Comparison of ENCODE assay signal across 19 mouse cellular contexts in genomic region chr4:101365299-101365698, GRCm38 (mm10). TPM values are rescaled to one million over a fixed set of nuclear protein-coding genes. Genes with fewer than 3 reads are reported as not detected.
A peak's percentile ranks its signal among the peaks of the same experiment; 100 is the strongest.
DNase-seq lines count a peak whose midpoint lies in the region; ATAC-seq and TF ChIP-seq lines count a peak whose summit lies in the region.
"Had no signal": no experiment of that assay in that cellular context is flagged by ENCODE, and none has a peak within 500 bp of the region (broad histone marks: within the 10 kb centered on the region; RNA-seq: fewer than 3 reads in every experiment).

No protein-coding gene starts in this region.

- peak; percentile 31 for TF ChIP-seq CTCF in layer of hippocampus, adult 2 months (conservative IDR thresholded peaks at IDR 0.05)
- no peak for TF ChIP-seq CTCF in kidney, postnatal 0 days (IDR thresholded peaks at IDR 0.05; ENCODE audit: low read depth)

- H3K9me3 ChIP-seq in kidney, postnatal 0 days (replicated peaks; ENCODE audit: low read length) = no peaks in the 10 kb centered on the region
- H3K9me3 ChIP-seq: embryonic facial prominence, embryonic 13.5 days; forebrain, embryonic 12.5 days; heart, embryonic 13.5 days had no signal

- DNase-seq in kidney, adult 18-20 months = peak; percentile 35
- no peak for DNase-seq in kidney, postnatal 4 days
- DNase-seq in layer of hippocampus, adult 2 months (ENCODE audit: low spot score in 2 of 2) = no peak
- DNase-seq in layer of hippocampus, adult 11-12 months (ENCODE audit: low spot score) = no peak
- no peak for DNase-seq in kidney, postnatal 0 days (ENCODE audit: low spot score)
- DNase-seq in right cerebral cortex, postnatal 14 days = no peak
- DNase-seq: adrenal gland, adult 2 months; adrenal gland, postnatal 25 days; cerebellum, adult 18-20 months; cerebellum, adult 9-11 months; cerebellum, postnatal 36 days; forebrain, postnatal 0 days; gastrocnemius, postnatal 36 days; heart, adult 11 months; heart, postnatal 36 days had no signal

- WGBS in kidney, postnatal 0 days = 75% methylated on average over 3 of the region's 3 CpGs

- no peak overlapping the region for H3K9ac ChIP-seq in kidney, postnatal 0 days (ENCODE audit: low read depth, low read length)
- H3K9ac ChIP-seq: embryonic facial prominence, embryonic 13.5 days; forebrain, embryonic 12.5 days; forebrain, postnatal 0 days; heart, embryonic 13.5 days had no signal

- no peaks in the 10 kb centered on the region for H3K36me3 ChIP-seq in kidney, postnatal 0 days (ENCODE audit: insufficient read depth, low read length)
- H3K36me3 ChIP-seq: embryonic facial prominence, embryonic 13.5 days; forebrain, embryonic 12.5 days; heart, embryonic 13.5 days had no signal

- no peaks in the 10 kb centered on the region for H3K4me1 ChIP-seq in kidney, postnatal 0 days (replicated peaks; ENCODE audit: insufficient read depth, low read length)
- H3K4me1 ChIP-seq: embryonic facial prominence, embryonic 13.5 days; forebrain, embryonic 12.5 days had no signal

- no peak overlapping the region for H3K4me2 ChIP-seq in kidney, postnatal 0 days (ENCODE audit: low read length)
- H3K4me2 ChIP-seq: embryonic facial prominence, embryonic 13.5 days; forebrain, embryonic 12.5 days; heart, embryonic 13.5 days had no signal

- ATAC-seq in kidney, postnatal 0 days (replicated peaks; ENCODE audit: low FRiP score, low read depth) = peak; percentile 30; the same call in 1 of the 2 replicates
- ATAC-seq: forebrain, postnatal 0 days had no signal

- no peak overlapping the region for H3K4me3 ChIP-seq in layer of hippocampus, adult 2 months
- H3K4me3 ChIP-seq in kidney, postnatal 0 days (replicated peaks; ENCODE audit: low read depth, low read length) = no peak overlapping the region
- H3K4me3 ChIP-seq: embryonic facial prominence, embryonic 13.5 days; forebrain, embryonic 12.5 days; heart, embryonic 13.5 days had no signal

- no peak overlapping the region for H3K27ac ChIP-seq in layer of hippocampus, adult 2 months
- H3K27ac ChIP-seq in kidney, postnatal 0 days = no peak overlapping the region
- H3K27ac ChIP-seq: embryonic facial prominence, embryonic 13.5 days; forebrain, embryonic 12.5 days; heart, embryonic 13.5 days had no signal

- H3K27me3 ChIP-seq in kidney, postnatal 0 days (ENCODE audit: insufficient read depth, low read length) = no peaks in the 10 kb centered on the region
- H3K27me3 ChIP-seq: CH12.LX; embryonic facial prominence, embryonic 13.5 days; forebrain, embryonic 12.5 days; heart, embryonic 13.5 days had no signal

RNA-seq across cellular contexts. Expression of gene Ak4, which starts 53.8 kb away (rescaled TPM):
- total RNA-seq in layer of hippocampus, adult 2 months (2021) = 10 to 100 TPM; 63.0 to 63.2 TPM
- 17.1 and 20.8 TPM in 2 replicates for polyA plus RNA-seq in kidney, postnatal 0 days (2015; fragmentation: Nextera tagmentation; extraction: Ambion mirVana)
